Mouse (Mus musculus): ENCODE data around the gene Zdhhc7. TPM values are rescaled to one million over a fixed set of nuclear protein-coding genes. Genes with fewer than 3 reads are reported as not detected.

Gene Zdhhc7
- polyA plus RNA-seq, 1 experiment from 2014 or later = 24.4 TPM

GRCm38 (mm10) chr8:120037199-120037598 lies 64.1 kb downstream of the Zdhhc7 start:
- DNase-seq (ENCODE audit: low spot score) = no peak
- H3K27me3 ChIP-seq (ENCODE audit: control insufficient read depth, insufficient read depth, low read length) = no peaks in the 10 kb centered on the region
- H3K4me3 ChIP-seq (ENCODE audit: low read depth, low read length) = no peak overlapping the region
- no peak for ATAC-seq (ENCODE audit: low FRiP score, low TSS enrichment)
- H3K9ac ChIP-seq (ENCODE audit: low read length) = no peak overlapping the region
- H3K4me1 ChIP-seq (replicated peaks; ENCODE audit: control insufficient read depth, insufficient read depth) = no peaks in the 10 kb centered on the region
- 69% methylated on average over 15 of the region's 15 CpGs for WGBS
- no peak overlapping the region for H3K27ac ChIP-seq (replicated peaks)
- no peak overlapping the region for H3K4me2 ChIP-seq (replicated peaks; ENCODE audit: low read depth)
- no peaks in the 10 kb centered on the region for H3K9me3 ChIP-seq (ENCODE audit: control insufficient read depth, low read length)
- H3K36me3 ChIP-seq (ENCODE audit: control insufficient read depth, insufficient read depth, low read length) = no peaks in the 10 kb centered on the region
- TF ChIP-seq EP300 (optimal IDR thresholded peaks at IDR 0.05) (no peak), CTCF (IDR thresholded peaks at IDR 0.05; ENCODE audit: low read depth) (no peak)

GRCm38 (mm10) chr8:120036578-120036977 lies 64.7 kb downstream of the Zdhhc7 start:
- no peak overlapping the region for H3K9ac ChIP-seq (ENCODE audit: low read length)
- no peaks in the 10 kb centered on the region for H3K36me3 ChIP-seq (ENCODE audit: control insufficient read depth, insufficient read depth, low read length)
- 73% methylated on average over 4 of the region's 4 CpGs for WGBS

GRCm38 (mm10) chr8:120036111-120036510 lies 65.2 kb downstream of the Zdhhc7 start:
- Histone ChIP-seq H3K36me3 (ENCODE audit: control insufficient read depth, insufficient read depth, low read length) (no peaks in the 10 kb centered on the region), H3K9ac (ENCODE audit: low read length) (no peak overlapping the region), H3K4me2 (replicated peaks; ENCODE audit: low read depth) (no peak overlapping the region), H3K9me3 (ENCODE audit: control insufficient read depth, low read length) (no peaks in the 10 kb centered on the region), H3K4me3 (ENCODE audit: low read depth, low read length) (no peak overlapping the region), H3K4me1 (replicated peaks; ENCODE audit: control insufficient read depth, insufficient read depth) (no peaks in the 10 kb centered on the region), H3K27ac (replicated peaks) (no peak overlapping the region; the same call in 1 of the 2 replicates), H3K27me3 (ENCODE audit: control insufficient read depth, insufficient read depth, low read length) (no peaks in the 10 kb centered on the region)
- 9% methylated on average over 9 of the region's 9 CpGs for WGBS
- ATAC-seq (ENCODE audit: low FRiP score, low TSS enrichment) = no peak
- no peak for TF ChIP-seq EP300 (optimal IDR thresholded peaks at IDR 0.05)
- TF ChIP-seq CTCF (IDR thresholded peaks at IDR 0.05; ENCODE audit: low read depth) = no peak
- DNase-seq (ENCODE audit: low spot score) = no peak

More at GRCm38 (mm10) chr8:120036578-120036977, 64.7 kb downstream of the Zdhhc7 start:
- ATAC-seq (ENCODE audit: low FRiP score, low TSS enrichment) (no peak), DNase-seq (ENCODE audit: low spot score) (no peak)
- no peaks in the 10 kb centered on the region for H3K9me3 ChIP-seq (ENCODE audit: control insufficient read depth, low read length)
- H3K27ac ChIP-seq (replicated peaks) = no peak overlapping the region
- TF ChIP-seq CTCF (IDR thresholded peaks at IDR 0.05; ENCODE audit: low read depth) (no peak), EP300 (optimal IDR thresholded peaks at IDR 0.05) (no peak)
- H3K4me1 ChIP-seq (replicated peaks; ENCODE audit: control insufficient read depth, insufficient read depth) = no peaks in the 10 kb centered on the region
- no peak overlapping the region for H3K4me3 ChIP-seq (ENCODE audit: low read depth, low read length)
- no peaks in the 10 kb centered on the region for H3K27me3 ChIP-seq (ENCODE audit: control insufficient read depth, insufficient read depth, low read length)
- H3K4me2 ChIP-seq (replicated peaks; ENCODE audit: low read depth) = no peak overlapping the region

- Histone ChIP-seq H3K27ac (replicated peaks) (no peak overlapping the region), H3K9me3 (ENCODE audit: control insufficient read depth, low read length) (no peaks in the 10 kb centered on the region), H3K9ac (ENCODE audit: low read length) (no peak overlapping the region), H3K4me1 (replicated peaks; ENCODE audit: control insufficient read depth, insufficient read depth) (no peaks in the 10 kb centered on the region), H3K4me3 (ENCODE audit: low read depth, low read length) (no peak overlapping the region), H3K36me3 (ENCODE audit: control insufficient read depth, insufficient read depth, low read length) (no peaks in the 10 kb centered on the region), H3K27me3 (ENCODE audit: control insufficient read depth, insufficient read depth, low read length) (no peaks in the 10 kb centered on the region), H3K4me2 (replicated peaks; ENCODE audit: low read depth) (no peak overlapping the region)
- no peak for TF ChIP-seq EP300 (optimal IDR thresholded peaks at IDR 0.05)
- no peak for TF ChIP-seq CTCF (IDR thresholded peaks at IDR 0.05; ENCODE audit: low read depth)
- ATAC-seq (ENCODE audit: low FRiP score, low TSS enrichment) (no peak), DNase-seq (ENCODE audit: low spot score) (no peak)
- 47% methylated on average over 6 of the region's 6 CpGs for WGBS
These were observed 66.8 kb downstream of the Zdhhc7 start for GRCm38 (mm10) chr8:120034471-120034870.

- Histone ChIP-seq H3K4me2 (replicated peaks; ENCODE audit: low read depth) (no peak overlapping the region), H3K4me1 (replicated peaks; ENCODE audit: control insufficient read depth, insufficient read depth) (no peaks in the 10 kb centered on the region), H3K9ac (ENCODE audit: low read length) (no peak overlapping the region), H3K4me3 (ENCODE audit: low read depth, low read length) (no peak overlapping the region), H3K9me3 (ENCODE audit: control insufficient read depth, low read length) (no peaks in the 10 kb centered on the region), H3K27me3 (ENCODE audit: control insufficient read depth, insufficient read depth, low read length) (no peaks in the 10 kb centered on the region), H3K36me3 (ENCODE audit: control insufficient read depth, insufficient read depth, low read length) (no peaks in the 10 kb centered on the region), H3K27ac (replicated peaks) (no peak overlapping the region; the same call in 1 of the 2 replicates)
- peak; percentile 58 for ATAC-seq (ENCODE audit: low FRiP score, low TSS enrichment)
- 88% methylated on average over 5 of the region's 5 CpGs for WGBS
- peak; percentile 27 for DNase-seq (ENCODE audit: low spot score)
- TF ChIP-seq EP300 (optimal IDR thresholded peaks at IDR 0.05) (no peak), CTCF (IDR thresholded peaks at IDR 0.05; ENCODE audit: low read depth) (no peak)
These were observed 68.6 kb downstream of the Zdhhc7 start for GRCm38 (mm10) chr8:120032549-120033208.

Other genes starting within 250 kb of the Zdhhc7 start
- gene Klhl36, start 239.2 kb downstream of the Zdhhc7 start, polyA plus RNA-seq (2015; fragmentation: Nextera tagmentation; extraction: Ambion mirVana) = 9.0 and 10.0 TPM in 2 replicates
- 54.5 and 57.2 TPM in 2 replicates for gene Usp10, start 191.1 kb downstream of the Zdhhc7 start, polyA plus RNA-seq (2015; fragmentation: Nextera tagmentation; extraction: Ambion mirVana)
- gene Gm20388, start 190.6 kb downstream of the Zdhhc7 start, polyA plus RNA-seq (2015; fragmentation: Nextera tagmentation; extraction: Ambion mirVana) = not detected in 2 replicates
- 29.2 and 29.6 TPM in 2 replicates for gene Crispld2, start 109.0 kb downstream of the Zdhhc7 start, polyA plus RNA-seq (2015; fragmentation: Nextera tagmentation; extraction: Ambion mirVana)
- gene 6430548M08Rik, start 12.7 kb upstream of the Zdhhc7 start, polyA plus RNA-seq (2015; fragmentation: Nextera tagmentation; extraction: Ambion mirVana) = 13.2 and 13.8 TPM in 2 replicates
- gene Fam92b, start 76.0 kb upstream of the Zdhhc7 start, polyA plus RNA-seq (2015; fragmentation: Nextera tagmentation; extraction: Ambion mirVana) = 0.18 and 0.33 TPM in 2 replicates
- 6.4 and 7.0 TPM in 2 replicates for gene Gse1, start 127.0 kb upstream of the Zdhhc7 start, polyA plus RNA-seq (2015; fragmentation: Nextera tagmentation; extraction: Ambion mirVana)